Mouse (Mus musculus) embryonic facial prominence, embryonic 13.5 days (tissue): ENCODE results near the gene Oas1f. TPM values are rescaled to one million over a fixed set of nuclear protein-coding genes. Genes with fewer than 3 reads are reported as not detected.
"Not testable (repeated sequence)": the region's sequence is repeated elsewhere in the genome, so short reads cannot be mapped to it uniquely, and the experiment has no call there.

Source experiments
- ATAC-seq: fragments of 200-750 bp; cut with Nextera tagmentation; 2 replicates; pipeline ENCODE4 v1.8.0; 2017; ENCODE audit warnings: low read depth; ENCODE audit not compliant: insufficient number of reproducible peaks, insufficient read depth, low FRiP score, low TSS enrichment
- H3K27ac ChIP-seq: fragments of 300-500 bp; sonication (generic); 2 replicates; pipeline ENCODE4 v1.5.1; 2015; ENCODE audit warnings: moderate library complexity, mild to moderate bottlenecking, inconsistent platforms
- H3K27me3 ChIP-seq: fragments of 300-500 bp; sonication (generic); 2 replicates; pipeline ENCODE4 v1.6.1; 2015; ENCODE audit warnings: mild to moderate bottlenecking, inconsistent platforms
- H3K36me3 ChIP-seq: fragments of 300-500 bp; sonication (generic); 2 replicates; pipeline ENCODE4 v1.6.1; 2015; ENCODE audit warnings: mild to moderate bottlenecking, inconsistent platforms
- H3K4me1 ChIP-seq: fragments of 300-500 bp; sonication (generic); 2 replicates; pipeline ENCODE4 v1.6.1; 2015; ENCODE audit warnings: inconsistent platforms
- H3K4me2 ChIP-seq: fragments of 300-500 bp; sonication (generic); 2 replicates; pipeline ENCODE4 v1.6.1; 2015; ENCODE audit warnings: moderate library complexity, mild to moderate bottlenecking, inconsistent platforms
- H3K4me3 ChIP-seq: fragments of 300-500 bp; sonication (generic); 2 replicates; pipeline ENCODE4 v1.5.1; 2015; ENCODE audit warnings: mild to moderate bottlenecking, inconsistent platforms
- H3K9ac ChIP-seq: fragments of 300-500 bp; sonication (generic); 2 replicates; pipeline ENCODE4 v1.6.1; 2015; ENCODE audit warnings: mild to moderate bottlenecking, inconsistent platforms
- H3K9me3 ChIP-seq: fragments of 300-500 bp; sonication (generic); 2 replicates; pipeline ENCODE4 v1.6.1; 2016; ENCODE audit warnings: inconsistent platforms
- WGBS: fragments of 180-500 bp; shearing (Covaris S2); methylation state at CpG from one replicate; pipeline ENCODE4 v1.1.7; 2015; ENCODE audit warnings: mixed read lengths; 5-methylcytosine and 5-hydroxymethylcytosine counted together
- microRNA-seq: library from miRNA; unstranded; fragments of <30 nt; microRNA quantifications from one replicate; pipeline ENCODE4, GENCODE M21; 2016
- polyA plus RNA-seq: library from polyadenylated mRNA; unstranded; fragments of >200 nt; fragmentation: Nextera tagmentation; extraction: Ambion mirVana; gene quantifications from 2 replicates; pipeline ENCODE4 v1.2.1, GENCODE M21; 2015

Gene Oas1f
- polyA plus RNA-seq, 1 experiment from 2014 or later, result not detected

DNA sequence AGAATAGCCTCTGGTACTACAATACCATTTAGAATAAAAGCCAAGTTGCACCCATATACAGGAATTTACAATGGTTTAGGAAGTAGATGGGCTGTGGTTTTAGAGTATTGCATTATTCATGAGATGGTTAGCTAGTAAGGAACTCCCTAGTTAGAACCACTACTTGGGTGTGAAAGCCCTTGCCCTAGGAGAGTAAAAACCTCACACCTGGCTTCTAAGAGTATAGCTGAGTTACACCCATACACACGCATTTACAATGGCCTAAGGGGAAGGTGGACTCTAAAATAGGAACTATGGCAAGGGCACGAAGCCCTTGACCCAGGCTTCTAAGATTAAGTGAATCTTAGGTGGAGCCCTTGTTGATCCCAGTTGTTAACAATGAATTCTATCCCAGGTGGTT lies 47.5 kb downstream of the Oas1f start:
- H3K4me2 ChIP-seq, H3K27me3 ChIP-seq, H3K9ac ChIP-seq, H3K9me3 ChIP-seq, H3K4me3 ChIP-seq, H3K27ac ChIP-seq, H3K4me1 ChIP-seq, ATAC-seq, H3K36me3 ChIP-seq: not testable (repeated sequence)
- WGBS, result 77% methylated on average over 2 of the region's 2 CpGs

- no peak for ATAC-seq
- Histone ChIP-seq H3K9me3 (no peaks in the 10 kb centered on the region; the same call in 1 of the 2 replicates), H3K36me3 (no peaks in the 10 kb centered on the region), H3K27ac (no peak overlapping the region), H3K4me1 (no peaks in the 10 kb centered on the region), H3K4me3 (no peak overlapping the region), H3K9ac (no peak overlapping the region), H3K4me2 (no peak overlapping the region), H3K27me3 (no peaks in the 10 kb centered on the region)
- WGBS, result 85% methylated on average over 11 of the region's 11 CpGs
Measured at GRCm38 (mm10) chr5:120895231-120895900, 48.2 kb downstream of the Oas1f start.

- Histone ChIP-seq H3K36me3 (no peaks in the 10 kb centered on the region), H3K4me1 (no peaks in the 10 kb centered on the region), H3K4me2 (no peak overlapping the region), H3K27me3 (no peaks in the 10 kb centered on the region), H3K4me3 (no peak overlapping the region), H3K9ac (no peak overlapping the region), H3K27ac (no peak overlapping the region), H3K9me3 (no peaks in the 10 kb centered on the region; the same call in 1 of the 2 replicates)
- WGBS, result 82% methylated on average over 6 of the region's 6 CpGs
- no peak for ATAC-seq
Measured at GRCm38 (mm10) chr5:120898307-120898706, 51.1 kb downstream of the Oas1f start.

GRCm38 (mm10) chr5:120898726-120899125 lies 51.6 kb downstream of the Oas1f start:
- Histone ChIP-seq H3K4me1 (no peaks in the 10 kb centered on the region), H3K4me3 (no peak overlapping the region), H3K27ac (no peak overlapping the region), H3K36me3 (no peaks in the 10 kb centered on the region), H3K4me2 (no peak overlapping the region), H3K9me3 (no peaks in the 10 kb centered on the region; the same call in 1 of the 2 replicates), H3K27me3 (no peaks in the 10 kb centered on the region), H3K9ac (no peak overlapping the region)
- ATAC-seq, result no peak

GRCm38 (mm10) chr5:120900666-120901065 lies 53.5 kb downstream of the Oas1f start:
- Histone ChIP-seq H3K9me3 (no peaks in the 10 kb centered on the region; the same call in 1 of the 2 replicates), H3K27me3 (no peaks in the 10 kb centered on the region), H3K9ac (no peak overlapping the region), H3K4me2 (no peak overlapping the region), H3K4me3 (no peak overlapping the region), H3K27ac (no peak overlapping the region), H3K36me3 (no peaks in the 10 kb centered on the region), H3K4me1 (no peaks in the 10 kb centered on the region)
- no peak for ATAC-seq
- 51% methylated on average over 1 of the region's 1 CpGs for WGBS

DNA sequence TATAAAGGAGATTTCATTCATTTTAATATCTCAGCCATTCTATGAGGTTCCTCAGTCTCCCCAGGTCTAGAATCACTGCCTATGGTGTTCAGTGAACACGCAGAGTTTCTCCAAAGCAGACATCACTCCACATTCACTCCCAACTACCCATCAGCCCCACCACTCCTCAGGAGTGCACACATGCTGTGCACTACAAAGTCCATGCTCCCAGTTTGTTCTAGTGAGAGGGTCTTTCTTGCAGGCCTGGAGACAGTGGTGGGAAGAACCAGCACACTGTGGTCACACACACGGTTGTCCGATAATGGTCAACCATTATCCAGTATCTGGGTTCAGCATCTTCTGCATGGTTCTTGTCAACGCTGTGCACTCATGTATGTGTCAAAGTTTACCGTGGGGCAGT lies 54.9 kb downstream of the Oas1f start:
- H3K4me2 ChIP-seq, result no peak overlapping the region
- no peaks in the 10 kb centered on the region for H3K4me1 ChIP-seq
- no peaks in the 10 kb centered on the region for H3K36me3 ChIP-seq
- 91% methylated on average over 5 of the region's 5 CpGs for WGBS
- no peak overlapping the region for H3K9ac ChIP-seq
- no peak overlapping the region for H3K4me3 ChIP-seq
- no peak for ATAC-seq
- H3K27me3 ChIP-seq, result no peaks in the 10 kb centered on the region
- no peak overlapping the region for H3K27ac ChIP-seq
- no peaks in the 10 kb centered on the region; the same call in 1 of the 2 replicates for H3K9me3 ChIP-seq

DNA sequence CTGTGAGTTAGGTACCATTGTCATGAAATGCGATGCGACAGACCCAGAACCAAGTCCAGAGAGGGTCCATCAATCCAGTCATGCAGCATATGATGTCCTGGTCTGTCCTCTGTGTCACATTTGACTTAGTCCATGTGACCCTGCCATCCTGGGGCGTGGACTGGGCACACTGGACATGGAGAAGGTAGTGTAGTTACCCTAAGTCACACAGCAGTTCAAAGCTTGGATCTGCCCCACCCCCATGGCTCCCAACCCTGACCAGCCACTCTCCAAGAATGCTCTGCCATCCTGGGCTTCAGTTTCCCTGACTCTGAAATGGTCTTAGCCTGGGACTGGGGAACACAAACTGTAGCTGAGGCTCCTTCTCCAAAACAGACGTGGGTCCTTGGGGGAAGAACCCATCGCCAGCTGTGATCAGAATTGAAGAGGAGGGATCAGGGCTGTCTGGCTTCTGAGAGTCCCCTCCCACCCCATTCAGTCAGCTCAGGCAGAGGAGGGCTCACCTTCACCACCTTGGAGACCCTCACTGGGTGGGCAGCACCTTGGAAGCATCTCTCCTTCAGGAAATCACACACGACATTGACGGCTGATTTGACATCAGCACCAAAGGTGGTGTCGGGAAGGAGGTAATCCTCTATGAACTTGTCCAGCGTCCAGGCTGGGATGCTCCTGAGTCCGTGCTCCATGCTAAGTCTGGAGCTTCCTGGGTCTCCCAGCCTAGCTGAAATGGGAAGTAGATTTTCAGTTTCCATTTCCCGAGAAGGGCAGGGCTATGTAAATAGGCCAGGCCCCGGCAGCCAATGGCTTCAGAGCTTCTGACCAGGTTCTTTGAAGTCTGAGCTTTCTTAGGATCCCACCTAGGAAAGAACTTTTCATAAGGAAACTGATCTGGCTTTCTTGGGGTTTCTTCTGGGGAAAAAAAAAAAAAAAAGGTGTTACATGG lies 59.9 kb downstream of the Oas1f start, which contains the start of gene Oas1a:
Gene Oas1a (minus strand): TSS at position 731 of the 943 bp plus-strand sequence.
- not testable (repeated sequence) for H3K27me3 ChIP-seq, H3K36me3 ChIP-seq, H3K27ac ChIP-seq, H3K4me1 ChIP-seq, H3K9ac ChIP-seq, H3K4me2 ChIP-seq, ATAC-seq, H3K4me3 ChIP-seq, H3K9me3 ChIP-seq
- WGBS, result 37% methylated on average over 8 of the region's 12 CpGs

Small RNA genes lying within 50 kb of the gene (microRNA-seq; reads per million reads assigned to microRNA genes)
- not detected for gene Gm22907

Other genes starting within 250 kb of the Oas1f start
- gene Rita1, start 234.8 kb upstream of the Oas1f start, polyA plus RNA-seq, result 16.2 and 17.6 TPM in 2 replicates
- 45.6 and 46.8 TPM in 2 replicates for gene Ddx54, start 234.6 kb upstream of the Oas1f start, polyA plus RNA-seq
- not detected in 2 replicates for gene Cfap73, start 213.1 kb upstream of the Oas1f start, polyA plus RNA-seq
- gene Rasal1, start 198.6 kb upstream of the Oas1f start, polyA plus RNA-seq, result 0.32 TPM in 1 of 2 replicates, not detected in the other
- gene Dtx1, start 135.4 kb upstream of the Oas1f start, polyA plus RNA-seq, result 6.2 and 7.2 TPM in 2 replicates
- 0.21 and 0.38 TPM in 2 replicates for gene Oas2, start 97.5 kb upstream of the Oas1f start, polyA plus RNA-seq
- 0.11 and 0.25 TPM in 2 replicates for gene Oas3, start 69.7 kb upstream of the Oas1f start, polyA plus RNA-seq
- not detected in 2 replicates for gene Oas1e, start 51.8 kb upstream of the Oas1f start, polyA plus RNA-seq
- 0.32 and 0.46 TPM in 2 replicates for gene Oas1c, start 34.9 kb upstream of the Oas1f start, polyA plus RNA-seq
- gene Oas1h, start 14.1 kb downstream of the Oas1f start, polyA plus RNA-seq, result not detected in 2 replicates
- gene Oas1g, start 40.2 kb downstream of the Oas1f start, polyA plus RNA-seq, result 0.14 and 0.59 TPM in 2 replicates
- 1.2 and 1.5 TPM in 2 replicates for gene Oas1a, start 60.2 kb downstream of the Oas1f start, polyA plus RNA-seq
- not detected in 2 replicates for gene Oas1d, start 67.2 kb downstream of the Oas1f start, polyA plus RNA-seq
- gene Rph3a, start 162.7 kb downstream of the Oas1f start, polyA plus RNA-seq, result 0.15 and 0.19 TPM in 2 replicates